Mouse (Mus musculus) spleen, postnatal 4 days (tissue): ENCODE measurements around the gene Gm17581.
"Not testable (repeated sequence)": the region's sequence is repeated elsewhere in the genome, so short reads cannot be mapped to it uniquely, and the experiment has no call there.

ENCODE experiments used
- DNase-seq, 2 experiments: peaks; one replicate each; pipeline ENCODE4 v3.0.0; 2022; ENCODE audit warnings: low spot score in 2 of 2

Gm17581 gene

GRCm38 (mm10) chr2:155737803-155738202, 2.1 kb upstream of the Gm17581 start:
- no peak for DNase-seq

- no peak for DNase-seq
Observed at GRCm38 (mm10) chr2:155736936-155737335, 1.3 kb upstream of the Gm17581 start.

- no peak for DNase-seq
Observed at GRCm38 (mm10) chr2:155735080-155735479, 586 bp downstream of the Gm17581 start.

- DNase-seq: peak; percentile 89 to 94
Observed at GRCm38 (mm10) chr2:155729158-155729645, 6.5 kb downstream of the Gm17581 start, which contains the start of gene Edem2. Edem2 (minus strand) TSS chr2:155729475.

- no peak for DNase-seq
Observed at GRCm38 (mm10) chr2:155728742-155729141, 6.9 kb downstream of the Gm17581 start.

GRCm38 (mm10) chr2:155727764-155728395, 7.8 kb downstream of the Gm17581 start:
- no peak for DNase-seq

- DNase-seq: no peak
Observed at GRCm38 (mm10) chr2:155726302-155726701, 9.4 kb downstream of the Gm17581 start.

GRCm38 (mm10) chr2:155724526-155724925, 11.1 kb downstream of the Gm17581 start:
- DNase-seq: no peak

- no peak for DNase-seq
Observed at GRCm38 (mm10) chr2:155724036-155724435, 11.6 kb downstream of the Gm17581 start.

- no peak for DNase-seq
Observed at GRCm38 (mm10) chr2:155720585-155720984, 15.1 kb downstream of the Gm17581 start.

- DNase-seq: no peak
Observed at GRCm38 (mm10) chr2:155717082-155717990, 18.3 kb downstream of the Gm17581 start.

GRCm38 (mm10) chr2:155710557-155710956, 25.1 kb downstream of the Gm17581 start:
- no peak for DNase-seq

GRCm38 (mm10) chr2:155707251-155707650, 28.4 kb downstream of the Gm17581 start:
- no peak for DNase-seq

- no peak for DNase-seq
Observed at GRCm38 (mm10) chr2:155703630-155704029, 32.0 kb downstream of the Gm17581 start.

- no peak for DNase-seq
Observed at GRCm38 (mm10) chr2:155701399-155701919, 34.2 kb downstream of the Gm17581 start.

- not testable (repeated sequence) for DNase-seq
Observed at GRCm38 (mm10) chr2:155698443-155698842, 37.2 kb downstream of the Gm17581 start.

GRCm38 (mm10) chr2:155696851-155697250, 38.8 kb downstream of the Gm17581 start:
- no peak for DNase-seq

GRCm38 (mm10) chr2:155696091-155696558, 39.5 kb downstream of the Gm17581 start:
- DNase-seq: peak; percentile 83 to 96

GRCm38 (mm10) chr2:155695316-155695715, 40.4 kb downstream of the Gm17581 start:
- DNase-seq: no peak

- no peak for DNase-seq
Observed at GRCm38 (mm10) chr2:155694564-155694963, 41.1 kb downstream of the Gm17581 start.

- no peak for DNase-seq
Observed at GRCm38 (mm10) chr2:155693136-155693535, 42.5 kb downstream of the Gm17581 start.
